Mouse (Mus musculus) liver, postnatal 0 days (tissue): ENCODE measurements around the gene Zfp78.

ENCODE experiments used
- CTCF ChIP-seq: sonication (generic); IDR thresholded peaks from 2 replicates; pipeline ENCODE4 v1.5.1; 2016; ENCODE audit warnings: antibody characterized with exemption, low read depth
- EP300 ChIP-seq: IDR thresholded peaks from 2 replicates; pipeline ENCODE4 v1.6.1; 2016; ENCODE audit warnings: antibody characterized with exemption, low read depth, mild to moderate bottlenecking

DNA sequence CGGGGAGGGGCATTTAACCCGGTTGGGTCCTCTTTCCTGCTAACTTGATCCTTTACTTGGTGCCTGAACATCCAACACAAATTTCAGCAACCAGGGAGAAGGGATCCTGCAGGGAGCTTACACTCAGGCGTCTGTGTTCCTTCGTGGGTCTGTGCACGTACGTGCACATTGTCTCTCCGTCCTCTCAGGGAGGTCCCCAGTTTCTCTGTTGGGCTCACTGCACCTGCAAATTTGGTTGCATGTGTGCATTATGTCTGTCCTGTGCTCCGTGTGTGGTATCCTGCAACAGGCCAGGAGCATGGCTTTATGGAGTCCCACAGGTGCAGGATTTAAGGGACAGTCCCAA lies 52.3 kb downstream of the Zfp78 start:
- TF ChIP-seq CTCF (no peak), EP300 (no peak)
